Mouse (Mus musculus) skeletal muscle tissue, adult 2 months (tissue): ENCODE data around the gene Olfr905.

ENCODE experiments used
- DNase-seq: peaks from one replicate; pipeline ENCODE4 v3.0.0-alpha.2; 2012; ENCODE audit warnings: low read depth, low spot score

Olfr905 gene

GRCm38 (mm10) chr9:38470807-38471206, at the start of gene Olfr905:
Gene Olfr905, plus strand, starts transcription at chr9:38471107.
- no peak for DNase-seq

GRCm38 (mm10) chr9:38423801-38424200, 47.1 kb upstream of the Olfr905 start:
- no peak for DNase-seq

- DNase-seq, result no peak
Measured at GRCm38 (mm10) chr9:38427026-38427425, 43.9 kb upstream of the Olfr905 start.

GRCm38 (mm10) chr9:38429155-38429554, 41.8 kb upstream of the Olfr905 start, which contains the start of gene Olfr901:
Gene Olfr901, plus strand, starts transcription at chr9:38429455.
- DNase-seq, result no peak

- no peak for DNase-seq
Measured at GRCm38 (mm10) chr9:38447352-38447751, 23.6 kb upstream of the Olfr905 start, which contains the start of gene Olfr902. Gene Olfr902, plus strand, starts transcription at chr9:38447652.

- DNase-seq, result no peak
Measured at GRCm38 (mm10) chr9:38462844-38463243, 8.1 kb upstream of the Olfr905 start, which contains the start of gene Olfr904. Gene Olfr904, plus strand, starts transcription at chr9:38463144.

GRCm38 (mm10) chr9:38486785-38487184, 15.9 kb downstream of the Olfr905 start, which contains the start of gene Olfr906:
Gene Olfr906, plus strand, starts transcription at chr9:38487085.
- no peak for DNase-seq

- no peak for DNase-seq
Measured at GRCm38 (mm10) chr9:38495501-38495900, 24.6 kb downstream of the Olfr905 start, which contains the start of gene Olfr907. Gene Olfr907, plus strand, starts transcription at chr9:38495801.

- DNase-seq, result no peak
Measured at GRCm38 (mm10) chr9:38512353-38512752, 41.4 kb downstream of the Olfr905 start.

- no peak for DNase-seq
Measured at GRCm38 (mm10) chr9:38521280-38521679, 50.4 kb downstream of the Olfr905 start, which contains the start of gene Olfr911-ps1. Gene Olfr911-ps1, plus strand, starts transcription at chr9:38521580.
